Mouse (Mus musculus): ENCODE results near the gene Fahd1. TPM values are rescaled to one million over a fixed set of nuclear protein-coding genes. Genes with fewer than 3 reads are reported as not detected.

The Fahd1 gene
- polyA plus RNA-seq, 1 experiment from 2014 or later = 18.4 TPM

- no peak overlapping the region for H3K9ac ChIP-seq (replicated peaks)
- WGBS = 76% methylated on average over 8 of the region's 8 CpGs
- H3K4me1 ChIP-seq (replicated peaks) = no peaks in the 10 kb centered on the region
- no peak for ATAC-seq
- H3K4me3 ChIP-seq (replicated peaks) = no peak overlapping the region
- H3K9me3 ChIP-seq = no peaks in the 10 kb centered on the region
- no peak overlapping the region for H3K27ac ChIP-seq
- H3K27me3 ChIP-seq = no peaks in the 10 kb centered on the region
- peaks cover 12% of the 10 kb centered on the region for H3K36me3 ChIP-seq
- no peak overlapping the region for H3K4me2 ChIP-seq (replicated peaks)
Observed at GRCm38 (mm10) chr17:24878531-24878930, 28.4 kb upstream of the Fahd1 start.

GRCm38 (mm10) chr17:24878117-24878397 lies 27.9 kb upstream of the Fahd1 start:
- no peaks in the 10 kb centered on the region for H3K9me3 ChIP-seq
- no peaks in the 10 kb centered on the region for H3K4me1 ChIP-seq (replicated peaks)
- H3K4me3 ChIP-seq (replicated peaks) = no peak overlapping the region
- H3K4me2 ChIP-seq (replicated peaks) = no peak overlapping the region
- WGBS = 43% methylated on average over 5 of the region's 5 CpGs
- H3K9ac ChIP-seq (replicated peaks) = no peak overlapping the region
- ATAC-seq = no peak
- H3K27me3 ChIP-seq = no peaks in the 10 kb centered on the region
- peaks cover 7% of the 10 kb centered on the region for H3K36me3 ChIP-seq
- no peak overlapping the region for H3K27ac ChIP-seq

- Histone ChIP-seq H3K4me2 (replicated peaks) (no peak overlapping the region), H3K27ac (no peak overlapping the region), H3K4me3 (replicated peaks) (no peak overlapping the region), H3K9me3 (no peaks in the 10 kb centered on the region), H3K36me3 (peaks cover 2% of the 10 kb centered on the region), H3K9ac (replicated peaks) (no peak overlapping the region; the same call in 1 of the 2 replicates), H3K4me1 (replicated peaks) (no peaks in the 10 kb centered on the region), H3K27me3 (no peaks in the 10 kb centered on the region)
- no peak for ATAC-seq
- WGBS = 76% methylated on average over 10 of the region's 10 CpGs
Observed at GRCm38 (mm10) chr17:24877336-24878116, 27.4 kb upstream of the Fahd1 start.

GRCm38 (mm10) chr17:24874989-24875388 lies 24.8 kb upstream of the Fahd1 start:
- Histone ChIP-seq H3K4me1 (replicated peaks) (no peaks in the 10 kb centered on the region), H3K4me3 (replicated peaks) (no peak overlapping the region), H3K27me3 (no peaks in the 10 kb centered on the region), H3K9me3 (no peaks in the 10 kb centered on the region), H3K27ac (no peak overlapping the region), H3K36me3 (no peaks in the 10 kb centered on the region), H3K4me2 (replicated peaks) (no peak overlapping the region), H3K9ac (replicated peaks) (no peak overlapping the region)
- no peak for ATAC-seq
- WGBS = 73% methylated on average over 8 of the region's 8 CpGs

GRCm38 (mm10) chr17:24874405-24874745 lies 24.2 kb upstream of the Fahd1 start:
- Histone ChIP-seq H3K9me3 (no peaks in the 10 kb centered on the region), H3K4me1 (replicated peaks) (no peaks in the 10 kb centered on the region), H3K27ac (no peak overlapping the region), H3K4me3 (replicated peaks) (no peak overlapping the region), H3K9ac (replicated peaks) (no peak overlapping the region), H3K4me2 (replicated peaks) (no peak overlapping the region), H3K36me3 (no peaks in the 10 kb centered on the region), H3K27me3 (no peaks in the 10 kb centered on the region)
- ATAC-seq = no peak
- 42% methylated on average over 1 of the region's 1 CpGs for WGBS

GRCm38 (mm10) chr17:24873695-24874404 lies 23.7 kb upstream of the Fahd1 start:
- ATAC-seq = no peak
- no peak overlapping the region for H3K4me3 ChIP-seq (replicated peaks)
- H3K36me3 ChIP-seq = no peaks in the 10 kb centered on the region
- 58% methylated on average over 4 of the region's 4 CpGs for WGBS
- H3K4me2 ChIP-seq (replicated peaks) = no peak overlapping the region
- no peaks in the 10 kb centered on the region for H3K27me3 ChIP-seq
- no peak overlapping the region for H3K27ac ChIP-seq
- H3K4me1 ChIP-seq (replicated peaks) = no peaks in the 10 kb centered on the region
- no peak overlapping the region for H3K9ac ChIP-seq (replicated peaks)
- no peaks in the 10 kb centered on the region for H3K9me3 ChIP-seq

- Histone ChIP-seq H3K9ac (replicated peaks) (no peak overlapping the region), H3K4me1 (replicated peaks) (no peaks in the 10 kb centered on the region), H3K27ac (no peak overlapping the region), H3K9me3 (no peaks in the 10 kb centered on the region), H3K27me3 (no peaks in the 10 kb centered on the region), H3K36me3 (peaks cover 28% of the 10 kb centered on the region), H3K4me2 (replicated peaks) (no peak overlapping the region), H3K4me3 (replicated peaks) (no peak overlapping the region)
- 92% methylated on average over 10 of the region's 10 CpGs for WGBS
- ATAC-seq = no peak
Observed at GRCm38 (mm10) chr17:24867914-24868313, 17.8 kb upstream of the Fahd1 start.

GRCm38 (mm10) chr17:24865776-24866175 lies 15.6 kb upstream of the Fahd1 start, which contains the start of gene Igfals:
Gene Igfals, plus strand, starts transcription at chr17:24865997.
- no peak within 1 kb of the TSS for H3K4me3 ChIP-seq (replicated peaks)
- no peaks in the 10 kb centered on the region for H3K4me1 ChIP-seq (replicated peaks)
- no peak within 1 kb of the TSS for H3K9ac ChIP-seq (replicated peaks)
- peaks cover 50% of the 10 kb centered on the region for H3K36me3 ChIP-seq
- H3K27ac ChIP-seq = no peak within 1 kb of the TSS
- 89% methylated on average over 8 of the region's 8 CpGs for WGBS
- no peak within 1 kb of the TSS for H3K4me2 ChIP-seq (replicated peaks)
- no peaks in the 10 kb centered on the region for H3K27me3 ChIP-seq
- no peaks in the 10 kb centered on the region for H3K9me3 ChIP-seq
- no peak for ATAC-seq

GRCm38 (mm10) chr17:24861785-24862184 lies 11.6 kb upstream of the Fahd1 start:
- ATAC-seq = no peak
- peaks cover 80% of the 10 kb centered on the region for H3K36me3 ChIP-seq
- no peak overlapping the region for H3K4me2 ChIP-seq (replicated peaks)
- H3K4me3 ChIP-seq (replicated peaks) = no peak overlapping the region
- no peak overlapping the region for H3K27ac ChIP-seq
- H3K27me3 ChIP-seq = no peaks in the 10 kb centered on the region
- H3K9me3 ChIP-seq = no peaks in the 10 kb centered on the region
- 88% methylated on average over 3 of the region's 3 CpGs for WGBS
- no peaks in the 10 kb centered on the region for H3K4me1 ChIP-seq (replicated peaks)
- H3K9ac ChIP-seq (replicated peaks) = no peak overlapping the region

- H3K27me3 ChIP-seq = no peaks in the 10 kb centered on the region
- H3K4me2 ChIP-seq (replicated peaks) = no peak overlapping the region
- ATAC-seq = no peak
- no peaks in the 10 kb centered on the region for H3K4me1 ChIP-seq (replicated peaks)
- peaks cover 83% of the 10 kb centered on the region for H3K36me3 ChIP-seq
- H3K9ac ChIP-seq (replicated peaks) = no peak overlapping the region
- H3K4me3 ChIP-seq (replicated peaks) = no peak overlapping the region
- WGBS = 96% methylated on average over 8 of the region's 8 CpGs
- no peaks in the 10 kb centered on the region for H3K9me3 ChIP-seq
- no peak overlapping the region for H3K27ac ChIP-seq
Observed at GRCm38 (mm10) chr17:24860076-24860475, 9.9 kb upstream of the Fahd1 start.

- Histone ChIP-seq H3K27me3 (no peaks in the 10 kb centered on the region), H3K9ac (replicated peaks) (no peak overlapping the region), H3K4me3 (replicated peaks) (no peak overlapping the region), H3K27ac (no peak overlapping the region), H3K4me1 (replicated peaks) (no peaks in the 10 kb centered on the region), H3K4me2 (replicated peaks) (no peak overlapping the region), H3K9me3 (no peaks in the 10 kb centered on the region), H3K36me3 (peaks cover 77% of the 10 kb centered on the region)
- ATAC-seq = no peak
- 91% methylated on average over 6 of the region's 6 CpGs for WGBS
Observed at GRCm38 (mm10) chr17:24858967-24859366, 8.8 kb upstream of the Fahd1 start.

GRCm38 (mm10) chr17:24857831-24858470 lies 7.8 kb upstream of the Fahd1 start:
- Histone ChIP-seq H3K9me3 (no peaks in the 10 kb centered on the region), H3K4me2 (replicated peaks) (no peak overlapping the region), H3K4me1 (replicated peaks) (no peaks in the 10 kb centered on the region), H3K4me3 (replicated peaks) (no peak overlapping the region), H3K27ac (no peak overlapping the region), H3K36me3 (peaks cover 78% of the 10 kb centered on the region), H3K27me3 (no peaks in the 10 kb centered on the region), H3K9ac (replicated peaks) (no peak overlapping the region)
- ATAC-seq = no peak
- 86% methylated on average over 8 of the region's 8 CpGs for WGBS
